Mouse (Mus musculus): Measurements from ENCODE around the gene Phyhd1. TPM values are rescaled to one million over a fixed set of nuclear protein-coding genes. Genes with fewer than 3 reads are reported as not detected.

The Phyhd1 gene
- total RNA-seq, 2 experiments from 2014 or later: 8.4 to 19.5 TPM

DNA sequence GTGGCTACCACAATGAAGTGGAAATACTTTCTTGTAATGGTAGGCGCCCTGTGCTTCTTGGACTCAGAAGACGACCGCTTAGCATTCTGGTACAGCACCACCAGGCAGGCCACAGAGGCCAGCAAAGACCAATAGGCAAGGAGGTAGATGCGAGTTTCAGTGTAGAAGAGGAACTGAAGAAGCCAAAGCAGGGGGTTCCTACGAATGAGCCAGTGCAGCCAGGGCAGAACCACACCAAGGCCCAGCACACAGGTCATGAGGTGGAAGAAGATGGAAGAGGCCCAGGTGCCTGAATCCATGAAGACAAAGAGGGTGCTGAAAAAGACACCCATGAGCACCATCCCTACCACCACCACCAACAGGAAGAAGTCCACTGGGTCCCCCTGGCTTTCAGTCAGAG lies 19.0 kb downstream of the Phyhd1 start:
- DNase-seq: no peak

GRCm38 (mm10) chr2:30285416-30286181 lies 19.6 kb downstream of the Phyhd1 start:
- DNase-seq: no peak

GRCm38 (mm10) chr2:30286192-30287026 lies 20.4 kb downstream of the Phyhd1 start, which contains the start of the genes Dolk and Nup188:
TSS of gene Dolk (minus strand) at chr2:30286334.
TSS of gene Nup188 (plus strand) at chr2:30286397.
- peak; percentile 93 for DNase-seq

- DNase-seq: no peak
Measured at GRCm38 (mm10) chr2:30287027-30287373, 21.0 kb downstream of the Phyhd1 start.

DNA sequence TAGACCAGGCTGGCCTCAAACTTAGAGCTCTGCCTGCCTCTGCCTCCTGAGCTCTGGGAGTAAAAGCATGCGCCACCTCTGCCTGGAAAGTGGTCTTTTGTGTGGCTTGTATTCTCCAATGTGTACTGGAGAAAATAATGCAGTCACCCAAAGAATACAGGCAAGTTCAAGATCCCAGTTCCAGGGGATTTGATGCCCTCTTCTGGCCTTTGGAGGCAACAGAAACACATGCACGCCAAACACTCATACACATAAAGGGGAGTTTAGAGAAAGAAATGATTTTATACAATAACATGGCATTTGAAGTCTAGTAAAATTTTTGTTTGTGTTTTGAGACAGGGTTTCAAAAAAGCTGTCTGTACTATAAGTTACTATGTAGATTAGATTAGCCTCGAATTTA lies 33.5 kb downstream of the Phyhd1 start:
- no peak for DNase-seq

DNA sequence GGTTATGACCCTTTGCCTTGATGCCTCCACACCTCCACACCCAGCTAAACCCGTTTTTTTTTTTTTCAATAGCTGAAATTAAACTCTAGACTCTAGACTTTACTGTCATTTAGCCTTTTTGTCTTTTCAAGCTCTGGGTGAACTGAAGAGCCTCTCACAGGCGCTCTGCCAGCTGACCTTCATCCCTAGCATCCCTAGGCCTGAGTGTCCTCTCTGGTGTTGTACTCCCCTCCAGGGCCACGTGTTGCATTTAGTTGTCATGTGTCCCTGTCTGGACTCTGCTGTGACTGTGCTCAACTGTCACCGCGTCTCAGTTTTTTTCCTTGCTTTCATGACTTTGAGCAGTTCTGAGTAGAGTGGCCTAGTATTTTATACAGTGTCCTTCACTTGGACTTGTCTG lies 34.0 kb downstream of the Phyhd1 start:
- DNase-seq: no peak

DNA sequence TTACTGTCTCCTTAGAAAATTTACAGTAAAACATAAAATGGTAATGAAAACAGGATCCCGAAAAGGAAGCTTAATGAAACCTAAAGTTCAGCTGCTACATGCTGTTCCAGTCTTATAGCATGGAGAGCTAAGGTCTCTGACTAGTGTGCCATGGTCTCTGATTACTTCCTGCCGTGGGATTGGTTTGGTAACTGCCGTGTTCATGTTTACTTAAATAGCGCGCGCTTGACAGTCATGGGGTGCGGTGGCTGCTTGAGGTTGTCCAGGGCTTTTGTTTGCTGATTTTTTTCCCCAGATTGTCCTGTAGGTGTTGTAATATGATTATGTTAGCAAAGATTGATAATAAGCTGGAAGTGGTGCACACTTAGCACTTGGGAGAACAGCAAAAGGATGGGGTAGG lies 40.1 kb downstream of the Phyhd1 start:
- no peak for DNase-seq

GRCm38 (mm10) chr2:30309351-30309750 lies 43.3 kb downstream of the Phyhd1 start:
- no peak for DNase-seq

- DNase-seq: no peak
Measured at GRCm38 (mm10) chr2:30311481-30311880, 45.5 kb downstream of the Phyhd1 start.

DNA sequence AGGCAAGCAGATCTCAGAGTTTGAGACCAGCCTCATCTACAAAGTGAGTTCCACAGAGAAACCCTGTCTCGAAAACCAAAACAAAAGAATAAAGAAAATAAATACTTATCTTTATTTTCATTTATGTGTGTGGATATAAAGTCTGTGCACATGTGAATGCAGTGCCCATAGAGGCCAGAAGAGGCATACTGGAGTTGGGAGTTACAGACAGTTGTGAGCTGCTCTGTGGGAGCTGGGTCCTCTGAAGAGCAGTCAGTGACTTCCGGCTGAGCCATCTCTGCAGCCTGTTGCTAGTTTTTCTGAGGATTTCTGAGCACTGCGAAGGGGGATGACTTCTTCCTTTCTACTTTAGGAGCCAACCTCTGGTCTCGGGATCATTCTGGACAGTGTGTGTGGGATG lies 50.1 kb downstream of the Phyhd1 start:
- no peak for DNase-seq

DNA sequence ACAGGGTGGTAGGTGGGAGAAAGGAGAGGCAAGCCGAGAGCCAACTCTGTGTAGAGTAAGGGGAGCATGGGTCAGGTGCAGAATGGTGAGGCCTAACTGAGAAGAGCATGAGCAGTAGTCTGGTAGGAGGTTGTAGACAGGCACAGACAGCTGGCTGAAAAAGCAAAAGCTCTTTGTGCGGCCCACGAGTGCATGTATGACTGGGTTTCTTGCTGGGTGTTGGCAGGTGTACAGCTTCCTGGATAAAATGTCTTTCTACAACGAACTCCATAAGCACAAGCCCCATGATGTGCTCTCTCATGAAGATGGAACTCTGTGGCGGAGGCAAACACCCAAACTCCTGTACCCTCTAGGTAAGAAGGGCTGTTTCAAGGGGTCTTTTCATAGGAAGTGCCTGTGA lies 51.0 kb downstream of the Phyhd1 start:
- no peak for DNase-seq

GRCm38 (mm10) chr2:30319260-30319659 lies 53.3 kb downstream of the Phyhd1 start:
- DNase-seq: no peak

GRCm38 (mm10) chr2:30323111-30323510 lies 57.1 kb downstream of the Phyhd1 start:
- no peak for DNase-seq

GRCm38 (mm10) chr2:30325296-30325695 lies 59.3 kb downstream of the Phyhd1 start:
- DNase-seq: no peak

DNA sequence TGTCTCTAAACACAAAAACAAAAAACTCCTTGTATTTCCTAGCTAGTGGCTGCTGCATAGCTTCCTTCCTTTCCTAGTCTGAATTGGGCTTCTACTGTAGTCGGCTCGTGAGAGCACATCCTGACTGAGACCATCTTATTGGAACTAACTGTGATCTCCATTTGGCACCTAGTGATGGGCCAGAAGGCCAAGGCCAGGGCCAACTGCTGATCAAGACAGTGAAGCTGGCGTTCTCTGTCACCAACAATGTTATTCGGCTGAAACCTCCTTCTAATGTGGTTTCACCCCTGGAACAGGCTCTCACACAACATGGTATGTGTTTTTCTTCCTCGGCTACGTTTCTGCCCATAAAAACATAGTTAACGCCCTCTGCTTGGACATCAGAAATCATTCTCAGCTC lies 61.3 kb downstream of the Phyhd1 start:
- DNase-seq: no peak

DNA sequence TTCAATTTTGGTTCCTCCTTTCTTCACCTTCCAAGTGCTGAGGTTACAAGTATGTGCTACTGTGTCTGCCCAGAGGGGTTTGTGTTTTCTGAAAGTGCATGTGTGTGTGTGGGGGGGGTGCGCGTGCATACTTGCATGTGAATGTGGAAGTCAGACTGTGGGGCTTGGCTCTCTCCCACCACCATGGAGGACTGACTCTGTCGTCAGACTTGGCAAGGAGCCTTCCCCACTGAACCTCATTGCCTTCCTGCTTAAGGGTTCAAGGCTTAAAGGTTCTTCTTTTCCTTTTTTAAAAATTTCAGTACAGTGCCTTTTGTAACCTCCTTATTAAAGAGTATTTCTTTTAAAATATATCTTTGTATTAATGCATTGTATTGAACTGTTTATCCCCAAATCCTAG lies 62.8 kb downstream of the Phyhd1 start:
- no peak for DNase-seq

Other genes with a start within 250 kb of the Phyhd1 start
- gene Wdr34, start 217.3 kb upstream of the Phyhd1 start, total RNA-seq (2021): 1 to 10 TPM; 3.3 to 3.4 TPM
- gene Set, start 208.8 kb upstream of the Phyhd1 start, total RNA-seq (2021): 10 to 100 TPM; 75.4 to 85.1 TPM
- gene Pkn3, start 188.5 kb upstream of the Phyhd1 start, total RNA-seq (2021): 1 to 10 TPM; 3.8 to 5.4 TPM
- 1 to 10 TPM; 2.4 to 3.1 TPM for gene Zdhhc12, start 172.6 kb upstream of the Phyhd1 start, total RNA-seq (2021)
- gene Zer1, start 141.6 kb upstream of the Phyhd1 start, total RNA-seq (2021): 10 to 100 TPM; 20.1 to 20.3 TPM
- 10 to 100 TPM; 12.2 to 13.5 TPM for gene Tbc1d13, start 132.5 kb upstream of the Phyhd1 start, total RNA-seq (2021)
- gene Endog, start 94.7 kb upstream of the Phyhd1 start, total RNA-seq (2021): 10 to 100 TPM; 56.2 to 62.1 TPM
- gene Spout1, start 87.7 kb upstream of the Phyhd1 start, total RNA-seq (2021): 1 to 10 TPM; 4.3 to 4.8 TPM
- gene Kyat1, start 60.4 kb upstream of the Phyhd1 start, total RNA-seq (2021): 10 to 100 TPM; 22.9 to 24.6 TPM
- 10 to 100 TPM; 16.2 to 17.1 TPM for gene Lrrc8a, start 28.5 kb upstream of the Phyhd1 start, total RNA-seq (2021)
- gene Gm28035, start 25.6 kb upstream of the Phyhd1 start, total RNA-seq (2021): 1 to 10 TPM in 1 of 2 experiments, under 1 TPM in 1; 0.64 to 1.2 TPM
- gene Gm28038, start 14.8 kb downstream of the Phyhd1 start, total RNA-seq (2021): not detected
- 10 to 100 TPM; 18.2 to 20.0 TPM for gene Dolk, start 20.1 kb downstream of the Phyhd1 start, total RNA-seq (2021)
- gene Nup188, start 20.2 kb downstream of the Phyhd1 start, total RNA-seq (2021): 1 to 10 TPM; 7.8 to 9.9 TPM
- gene Sh3glb2, start 93.1 kb downstream of the Phyhd1 start, total RNA-seq (2021): 10 to 100 TPM; 16.2 to 21.2 TPM
- gene Miga2, start 98.0 kb downstream of the Phyhd1 start, total RNA-seq (2021): 10 to 100 TPM; 22.8 to 23.8 TPM
- gene Dolpp1, start 126.1 kb downstream of the Phyhd1 start, total RNA-seq (2021): 1 to 10 TPM; 5.2 to 6.8 TPM
- gene Crat, start 149.6 kb downstream of the Phyhd1 start, total RNA-seq (2021): 100 to 1,000 TPM; 315 to 363 TPM
- 10 to 100 TPM; 67.1 to 68.5 TPM for gene Ptpa, start 149.8 kb downstream of the Phyhd1 start, total RNA-seq (2021)
- 1 to 10 TPM; 2.1 to 2.5 TPM for gene Ier5l, start 208.0 kb downstream of the Phyhd1 start, total RNA-seq (2021)